Mouse (Mus musculus) E14TG2a.4 (cell line): Measurements from ENCODE around the gene Tmem129.

Experiments used
- CTCF ChIP-seq: conservative IDR thresholded peaks from 2 replicates; pipeline ENCODE4 v1.5.1; 2014; ENCODE audit warnings: low read length
- POU5F1 ChIP-seq: IDR thresholded peaks from 2 replicates; pipeline ENCODE4 v1.6.1; 2014; ENCODE audit warnings: low read length, borderline replicate concordance

GRCm38 (mm10) chr5:33627968-33628367 is 30.2 kb downstream of the Tmem129 start:
- TF ChIP-seq CTCF: no peak
- TF ChIP-seq POU5F1: no peak
